Mouse (Mus musculus) thymus, adult 2 months (tissue): ENCODE measurements at regions not wholly inside any gene's neighbourhood (a gene's known extent, or its start where the extent isn't known, plus 50 kb on each side); places are given as distances from the start of the nearest gene placed in this dataset.

Experiments used
- DNase-seq: peaks from one replicate; pipeline ENCODE4 v3.0.0; 2021
- H3K27ac ChIP-seq: fragments of 200-500 bp; 2 replicates; pipeline ENCODE4 v1.5.1; 2012; ENCODE audit warnings: low read length, control low read depth; ENCODE audit not compliant: control insufficient read depth, insufficient read depth
- H3K27me3 ChIP-seq: fragments of 200-500 bp; 2 replicates; pipeline ENCODE4 v1.6.1; 2012; ENCODE audit warnings: mild to moderate bottlenecking, low read length, moderate library complexity, mixed read lengths; ENCODE audit not compliant: control insufficient read depth, insufficient read depth
- H3K36me3 ChIP-seq: fragments of 200-500 bp; 2 replicates; pipeline ENCODE4 v1.6.1; 2012; ENCODE audit warnings: mild to moderate bottlenecking, low read length, moderate library complexity; ENCODE audit not compliant: control insufficient read depth, insufficient read depth
- H3K4me1 ChIP-seq: fragments of 200-500 bp; replicated peaks from 2 replicates; pipeline ENCODE4 v1.6.1; 2012; ENCODE audit warnings: low read length; ENCODE audit not compliant: control insufficient read depth, insufficient read depth
- H3K4me3 ChIP-seq: fragments of 200-500 bp; 2 replicates; pipeline ENCODE4 v1.5.1; 2012; ENCODE audit warnings: mild to moderate bottlenecking, low read length, control low read depth, moderate library complexity; ENCODE audit not compliant: control insufficient read depth, insufficient read depth
- CTCF ChIP-seq: fragments of 200-500 bp; IDR thresholded peaks from 2 replicates; pipeline ENCODE4 v1.5.1; 2012; ENCODE audit warnings: mild to moderate bottlenecking, control low read depth, low read length, moderate library complexity, borderline replicate concordance; ENCODE audit not compliant: control insufficient read depth, poor library complexity, insufficient read depth; ENCODE audit errors: extremely low read depth
- POLR2A ChIP-seq: fragments of 200-500 bp; IDR thresholded peaks from 2 replicates; pipeline ENCODE4 v1.6.1; 2012; ENCODE audit warnings: mild to moderate bottlenecking, low read length, control low read depth, moderate library complexity; ENCODE audit not compliant: control insufficient read depth, poor library complexity, insufficient read depth; ENCODE audit errors: extremely low read depth
- WGBS: fragments of 180-500 bp; shearing (Covaris S2); methylation state at CpG from one replicate; pipeline ENCODE4 v1.1.7; 2018; 5-methylcytosine and 5-hydroxymethylcytosine counted together

DNA sequence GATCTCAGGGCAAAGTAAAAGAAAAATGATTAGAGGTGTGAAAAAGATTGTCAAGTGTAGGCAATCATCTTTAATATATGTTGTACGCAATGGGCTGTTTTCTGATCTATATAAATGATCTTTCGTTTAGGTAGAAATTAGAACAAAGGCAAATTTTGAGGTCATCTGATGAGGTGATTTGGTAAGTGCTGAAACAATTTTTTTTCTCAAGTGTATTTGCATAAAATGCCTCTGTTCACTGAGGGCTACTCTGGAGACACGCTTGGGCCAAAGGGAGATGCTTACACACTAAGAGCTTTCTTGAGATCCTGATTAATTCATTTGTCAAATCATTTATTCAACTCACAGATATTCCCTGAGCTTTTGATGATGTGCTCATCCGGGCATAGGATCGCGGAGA lies 719.4 kb upstream of the Adgra3 start:
- DNase-seq, result no peak
- Histone ChIP-seq H3K27ac (no peak overlapping the region), H3K27me3 (no peaks in the 10 kb centered on the region), H3K4me1 (no peaks in the 10 kb centered on the region), H3K36me3 (no peaks in the 10 kb centered on the region), H3K4me3 (no peak overlapping the region)
- WGBS, result 90% methylated on average over 6 of the region's 6 CpGs
- TF ChIP-seq POLR2A (no peak), CTCF (no peak)

GRCm38 (mm10) chr5:50762261-50762660 lies 703.5 kb upstream of the Adgra3 start:
- Histone ChIP-seq H3K4me1 (no peaks in the 10 kb centered on the region), H3K27ac (no peak overlapping the region), H3K4me3 (no peak overlapping the region), H3K36me3 (no peaks in the 10 kb centered on the region), H3K27me3 (no peaks in the 10 kb centered on the region)
- no peak for TF ChIP-seq CTCF
- no peak for TF ChIP-seq POLR2A
- WGBS, result 82% methylated on average over 5 of the region's 5 CpGs
- DNase-seq, result no peak

GRCm38 (mm10) chr5:50760386-50760785 lies 701.6 kb upstream of the Adgra3 start:
- DNase-seq, result no peak
- no peak overlapping the region for H3K27ac ChIP-seq
- TF ChIP-seq CTCF (no peak), POLR2A (no peak)
- H3K27me3 ChIP-seq, result no peaks in the 10 kb centered on the region
- H3K4me1 ChIP-seq, result no peaks in the 10 kb centered on the region
- no peak overlapping the region for H3K4me3 ChIP-seq
- H3K36me3 ChIP-seq, result no peaks in the 10 kb centered on the region
- 87% methylated on average over 3 of the region's 3 CpGs for WGBS

DNA sequence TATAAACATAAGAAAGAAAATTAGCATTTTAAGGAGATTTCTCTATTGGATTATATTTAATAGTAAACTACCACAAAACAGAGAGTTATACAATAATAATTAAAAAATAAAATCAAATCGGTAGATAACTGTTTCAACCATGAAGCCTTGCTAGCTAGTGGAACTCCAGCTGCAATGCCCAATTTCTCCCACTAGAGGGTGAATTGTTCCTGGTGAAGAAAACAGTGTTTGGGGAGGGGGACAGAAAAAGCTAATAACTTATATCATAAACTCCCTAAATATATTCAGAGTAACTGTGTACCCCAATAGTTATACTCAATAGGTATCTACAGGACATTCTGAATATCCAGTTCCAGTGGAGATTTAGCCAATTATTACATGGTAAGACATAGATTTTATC lies 694.0 kb upstream of the Adgra3 start:
- Histone ChIP-seq H3K27me3 (no peaks in the 10 kb centered on the region), H3K4me1 (no peaks in the 10 kb centered on the region), H3K4me3 (no peak overlapping the region), H3K27ac (no peak overlapping the region), H3K36me3 (no peaks in the 10 kb centered on the region)
- TF ChIP-seq POLR2A (no peak), CTCF (no peak)
- WGBS, result 63% methylated on average over 1 of the region's 1 CpGs
- DNase-seq, result peak; percentile 1

GRCm38 (mm10) chr5:50751358-50751757 lies 692.6 kb upstream of the Adgra3 start:
- TF ChIP-seq CTCF, result no peak
- TF ChIP-seq POLR2A, result no peak
- Histone ChIP-seq H3K4me1 (no peaks in the 10 kb centered on the region), H3K36me3 (no peaks in the 10 kb centered on the region), H3K27ac (no peak overlapping the region), H3K4me3 (no peak overlapping the region), H3K27me3 (no peaks in the 10 kb centered on the region)
- WGBS, result 85% methylated on average over 3 of the region's 3 CpGs
- no peak for DNase-seq

DNA sequence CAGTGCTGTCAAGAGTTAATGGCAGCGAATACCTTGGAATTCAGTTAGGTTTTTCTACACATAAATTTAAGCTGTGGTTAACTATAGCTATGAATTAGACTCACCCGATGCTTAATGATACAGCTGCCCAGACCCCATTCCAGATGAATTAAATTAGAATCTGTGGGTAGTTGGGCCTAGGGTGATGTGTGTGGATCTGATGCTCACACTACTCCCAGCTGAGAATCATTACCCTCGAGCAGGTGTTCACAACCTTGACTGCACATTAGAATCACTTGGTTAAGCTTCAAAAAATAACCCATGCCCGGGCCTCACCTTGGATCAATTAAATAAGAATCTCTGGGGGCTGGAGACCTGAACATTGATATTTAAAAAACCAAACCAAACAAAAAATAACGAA lies 684.2 kb upstream of the Adgra3 start:
- 87% methylated on average over 5 of the region's 5 CpGs for WGBS

DNA sequence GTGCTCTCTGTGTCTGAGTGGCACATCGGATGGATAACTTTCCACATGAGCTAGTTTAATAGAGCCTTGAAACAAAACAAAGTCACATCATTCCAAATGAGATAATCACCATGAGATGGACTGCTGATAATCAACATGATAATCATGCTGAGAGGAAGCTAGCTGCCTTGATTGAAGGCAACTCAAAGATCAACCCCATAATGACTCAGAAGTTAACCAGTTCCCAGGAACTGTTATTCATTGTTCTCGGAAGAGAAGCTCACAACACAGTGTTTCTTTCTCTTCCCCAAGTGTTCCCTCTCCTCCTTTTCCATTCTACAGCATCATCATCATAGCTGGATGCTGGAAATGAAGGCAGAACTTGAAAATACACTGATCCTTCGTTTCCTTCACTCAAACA lies 674.9 kb upstream of the Adgra3 start:
- Histone ChIP-seq H3K36me3 (no peaks in the 10 kb centered on the region), H3K27ac (no peak overlapping the region), H3K4me3 (no peak overlapping the region), H3K4me1 (no peaks in the 10 kb centered on the region), H3K27me3 (no peaks in the 10 kb centered on the region)
- WGBS, result 63% methylated on average over 3 of the region's 3 CpGs
- DNase-seq, result no peak
- TF ChIP-seq POLR2A (no peak), CTCF (no peak)

More for the DNA sequence above, 684.2 kb upstream of the Adgra3 start:
- no peak for DNase-seq
- no peaks in the 10 kb centered on the region for H3K36me3 ChIP-seq
- H3K27ac ChIP-seq, result no peak overlapping the region
- H3K27me3 ChIP-seq, result no peaks in the 10 kb centered on the region
- TF ChIP-seq CTCF (no peak), POLR2A (no peak)
- H3K4me3 ChIP-seq, result no peak overlapping the region
- no peaks in the 10 kb centered on the region for H3K4me1 ChIP-seq
